Mouse (Mus musculus): Measurements from ENCODE around the gene Hoxc10. TPM values are rescaled to one million over a fixed set of nuclear protein-coding genes. Genes with fewer than 3 reads are reported as not detected.

The Hoxc10 gene
- total RNA-seq, 2 experiments from 2014 or later, result not detected

- ATAC-seq (replicated peaks; ENCODE audit: low FRiP score, low TSS enrichment, poor library complexity, severe bottlenecking), result no peak
Observed at GRCm38 (mm10) chr15:103002821-103003448, 36.3 kb downstream of the Hoxc10 start.

GRCm38 (mm10) chr15:103005308-103005707, 38.7 kb downstream of the Hoxc10 start:
- no peak for ATAC-seq (replicated peaks; ENCODE audit: low FRiP score, low TSS enrichment, poor library complexity, severe bottlenecking)

- ATAC-seq (replicated peaks; ENCODE audit: low FRiP score, low TSS enrichment, poor library complexity, severe bottlenecking), result no peak
Observed at GRCm38 (mm10) chr15:103005797-103006196, 39.2 kb downstream of the Hoxc10 start.

- ATAC-seq (replicated peaks; ENCODE audit: low FRiP score, low TSS enrichment, poor library complexity, severe bottlenecking), result no peak
Observed at GRCm38 (mm10) chr15:103006326-103006725, 39.7 kb downstream of the Hoxc10 start.

- ATAC-seq (replicated peaks; ENCODE audit: low FRiP score, low TSS enrichment, poor library complexity, severe bottlenecking), result no peak
Observed at GRCm38 (mm10) chr15:103009265-103010111, 42.9 kb downstream of the Hoxc10 start.

GRCm38 (mm10) chr15:103010112-103010846, 43.7 kb downstream of the Hoxc10 start:
- no peak for ATAC-seq (replicated peaks; ENCODE audit: low FRiP score, low TSS enrichment, poor library complexity, severe bottlenecking)

GRCm38 (mm10) chr15:103010847-103011555, 44.4 kb downstream of the Hoxc10 start:
- no peak for ATAC-seq (replicated peaks; ENCODE audit: low FRiP score, low TSS enrichment, poor library complexity, severe bottlenecking)

GRCm38 (mm10) chr15:103011928-103012486, 45.4 kb downstream of the Hoxc10 start:
- no peak for ATAC-seq (replicated peaks; ENCODE audit: low FRiP score, low TSS enrichment, poor library complexity, severe bottlenecking)

GRCm38 (mm10) chr15:103013238-103013984, 46.8 kb downstream of the Hoxc10 start:
- ATAC-seq (replicated peaks; ENCODE audit: low FRiP score, low TSS enrichment, poor library complexity, severe bottlenecking), result no peak

- no peak for ATAC-seq (replicated peaks; ENCODE audit: low FRiP score, low TSS enrichment, poor library complexity, severe bottlenecking)
Observed at GRCm38 (mm10) chr15:103014166-103015008, 47.8 kb downstream of the Hoxc10 start.

- no peak for ATAC-seq (replicated peaks; ENCODE audit: low FRiP score, low TSS enrichment, poor library complexity, severe bottlenecking)
Observed at GRCm38 (mm10) chr15:103015009-103015399, 48.4 kb downstream of the Hoxc10 start.

- ATAC-seq (replicated peaks; ENCODE audit: low FRiP score, low TSS enrichment, poor library complexity, severe bottlenecking), result no peak
Observed at GRCm38 (mm10) chr15:103015406-103016166, 49.0 kb downstream of the Hoxc10 start.

- no peak for ATAC-seq (replicated peaks; ENCODE audit: low FRiP score, low TSS enrichment, poor library complexity, severe bottlenecking)
Observed at GRCm38 (mm10) chr15:103018636-103019035, 52.0 kb downstream of the Hoxc10 start, which contains the start of gene Hoxc4. Gene Hoxc4, plus strand, starts transcription at chr15:103018934.

- ATAC-seq (replicated peaks; ENCODE audit: low FRiP score, low TSS enrichment, poor library complexity, severe bottlenecking), result no peak
Observed at GRCm38 (mm10) chr15:103020899-103021418, 54.4 kb downstream of the Hoxc10 start.

Measured in megakaryocyte-erythroid progenitor cell, adult 5-6 weeks (primary cell).